Mouse (Mus musculus) kidney, embryonic 16.5 days (tissue): Measurements from ENCODE around the gene Pygm. TPM values are rescaled to one million over a fixed set of nuclear protein-coding genes. Genes with fewer than 3 reads are reported as not detected.

ENCODE experiments used
- ATAC-seq: fragments of 200-750 bp; cut with Nextera tagmentation; 2 replicates; pipeline ENCODE4 v1.8.0; 2017; ENCODE audit warnings: moderate TSS enrichment; ENCODE audit not compliant: low FRiP score, low TSS enrichment
- H3K27ac ChIP-seq: fragments of 300-500 bp; sonication (generic); 2 replicates; pipeline ENCODE4 v1.5.1; 2014; ENCODE audit warnings: low read length
- H3K27me3 ChIP-seq: fragments of 300-500 bp; sonication (generic); 2 replicates; pipeline ENCODE4 v1.6.1; 2014; ENCODE audit warnings: low read length, control low read depth, mixed read lengths; ENCODE audit not compliant: insufficient read depth
- H3K36me3 ChIP-seq: fragments of 300-500 bp; sonication (generic); 2 replicates; pipeline ENCODE4 v1.6.1; 2014; ENCODE audit warnings: low read length, control low read depth, mixed read lengths; ENCODE audit not compliant: insufficient read depth
- H3K4me1 ChIP-seq: fragments of 300-500 bp; sonication (generic); 2 replicates; pipeline ENCODE4 v1.6.1; 2014; ENCODE audit warnings: low read length, control low read depth, mixed read lengths; ENCODE audit not compliant: insufficient read depth
- H3K4me2 ChIP-seq: fragments of 300-500 bp; sonication (generic); replicated peaks from 2 replicates; pipeline ENCODE4 v1.6.1; 2014; ENCODE audit warnings: low read depth, low read length
- H3K4me3 ChIP-seq: fragments of 300-500 bp; sonication (generic); 2 replicates; pipeline ENCODE4 v1.5.1; 2014; ENCODE audit warnings: mild to moderate bottlenecking, low read length
- H3K9ac ChIP-seq: fragments of 300-500 bp; sonication (generic); replicated peaks from 2 replicates; pipeline ENCODE4 v1.6.1; 2014; ENCODE audit warnings: low read length
- H3K9me3 ChIP-seq: fragments of 300-500 bp; sonication (generic); 2 replicates; pipeline ENCODE4 v1.6.1; 2016; ENCODE audit warnings: low read length, control low read depth
- WGBS: fragments of 180-500 bp; shearing (Covaris S2); extraction: QIAGEN DNeasy Blood & Tissue Kit; methylation state at CpG from one replicate; pipeline ENCODE4 v1.1.7; 2014; 5-methylcytosine and 5-hydroxymethylcytosine counted together
- polyA plus RNA-seq: library from polyadenylated mRNA; unstranded; fragments of >200 nt; fragmentation: Nextera tagmentation; extraction: Ambion mirVana; gene quantifications from 2 replicates; pipeline ENCODE4 v1.2.1, GENCODE M21; 2015

The Pygm gene
- polyA plus RNA-seq, 1 experiment from 2014 or later: 38.3 TPM

- no peaks in the 10 kb centered on the region for H3K9me3 ChIP-seq
- peaks cover 20% of the 10 kb centered on the region for H3K4me1 ChIP-seq
- H3K36me3 ChIP-seq: no peaks in the 10 kb centered on the region
- H3K4me3 ChIP-seq: no peak overlapping the region
- no peak overlapping the region for H3K27ac ChIP-seq
- H3K9ac ChIP-seq: no peak overlapping the region
- H3K4me2 ChIP-seq: no peak overlapping the region
- WGBS: 77% methylated on average over 10 of the region's 10 CpGs
- H3K27me3 ChIP-seq: 0 out of 2 replicates have a peak, but pooled peaks cover 7% of the 10 kb centered on the region
- no peak for ATAC-seq
These were observed 21.2 kb downstream of the Pygm start for GRCm38 (mm10) chr19:6405433-6405832.

GRCm38 (mm10) chr19:6407109-6407508 is 22.9 kb downstream of the Pygm start:
- Histone ChIP-seq H3K9me3 (no peaks in the 10 kb centered on the region), H3K27me3 (0 out of 2 replicates have a peak, but pooled peaks cover 3% of the 10 kb centered on the region), H3K4me2 (no peak overlapping the region), H3K9ac (no peak overlapping the region), H3K4me1 (peaks cover 4% of the 10 kb centered on the region), H3K27ac (no peak overlapping the region), H3K36me3 (no peaks in the 10 kb centered on the region), H3K4me3 (no peak overlapping the region)
- WGBS: 84% methylated on average over 8 of the region's 8 CpGs
- ATAC-seq: no peak

GRCm38 (mm10) chr19:6407816-6408510 is 23.8 kb downstream of the Pygm start:
- Histone ChIP-seq H3K9me3 (no peaks in the 10 kb centered on the region), H3K4me1 (peaks cover 4% of the 10 kb centered on the region), H3K9ac (no peak overlapping the region), H3K4me2 (no peak overlapping the region), H3K27me3 (0 out of 2 replicates have a peak, but pooled peaks cover 2% of the 10 kb centered on the region), H3K36me3 (no peaks in the 10 kb centered on the region), H3K27ac (no peak overlapping the region), H3K4me3 (no peak overlapping the region)
- 67% methylated on average over 16 of the region's 16 CpGs for WGBS
- ATAC-seq: no peak

- H3K9me3 ChIP-seq: no peaks in the 10 kb centered on the region
- 75% methylated on average over 8 of the region's 8 CpGs for WGBS
These were observed 24.6 kb downstream of the Pygm start for GRCm38 (mm10) chr19:6408749-6409148.

GRCm38 (mm10) chr19:6409176-6409575 is 25.0 kb downstream of the Pygm start:
- 83% methylated on average over 5 of the region's 5 CpGs for WGBS
- Histone ChIP-seq H3K4me3 (no peak overlapping the region), H3K27me3 (no peaks in the 10 kb centered on the region), H3K27ac (no peak overlapping the region), H3K36me3 (no peaks in the 10 kb centered on the region), H3K9me3 (no peaks in the 10 kb centered on the region), H3K4me1 (peaks cover 8% of the 10 kb centered on the region), H3K4me2 (no peak overlapping the region), H3K9ac (no peak overlapping the region)
- no peak for ATAC-seq

More at GRCm38 (mm10) chr19:6408749-6409148, 24.6 kb downstream of the Pygm start:
- Histone ChIP-seq H3K4me3 (no peak overlapping the region), H3K27me3 (no peaks in the 10 kb centered on the region), H3K4me1 (peaks cover 8% of the 10 kb centered on the region), H3K27ac (no peak overlapping the region), H3K4me2 (no peak overlapping the region), H3K36me3 (no peaks in the 10 kb centered on the region), H3K9ac (no peak overlapping the region)
- ATAC-seq: no peak

- Histone ChIP-seq H3K4me2 (no peak overlapping the region), H3K9me3 (no peaks in the 10 kb centered on the region), H3K4me3 (no peak overlapping the region), H3K27me3 (no peaks in the 10 kb centered on the region), H3K9ac (no peak overlapping the region), H3K27ac (no peak overlapping the region), H3K4me1 (peaks cover 8% of the 10 kb centered on the region), H3K36me3 (no peaks in the 10 kb centered on the region)
- ATAC-seq: no peak
- 81% methylated on average over 5 of the region's 5 CpGs for WGBS
These were observed 25.7 kb downstream of the Pygm start for GRCm38 (mm10) chr19:6409936-6410335.

- Histone ChIP-seq H3K4me1 (peaks cover 22% of the 10 kb centered on the region), H3K4me2 (no peak overlapping the region; the same call in 1 of the 2 replicates), H3K4me3 (no peak overlapping the region), H3K9me3 (no peaks in the 10 kb centered on the region), H3K9ac (no peak overlapping the region), H3K36me3 (no peaks in the 10 kb centered on the region), H3K27me3 (no peaks in the 10 kb centered on the region), H3K27ac (no peak overlapping the region)
- no peak for ATAC-seq
- WGBS: 51% methylated on average over 14 of the region's 14 CpGs
These were observed 28.6 kb downstream of the Pygm start for GRCm38 (mm10) chr19:6412798-6413197.

GRCm38 (mm10) chr19:6415454-6415853 is 31.3 kb downstream of the Pygm start:
- H3K27ac ChIP-seq: no peak overlapping the region
- WGBS: 46% methylated on average over 6 of the region's 6 CpGs
- no peaks in the 10 kb centered on the region for H3K36me3 ChIP-seq
- no peak overlapping the region for H3K4me3 ChIP-seq
- no peak for ATAC-seq
- no peaks in the 10 kb centered on the region for H3K9me3 ChIP-seq
- H3K4me1 ChIP-seq: peaks cover 34% of the 10 kb centered on the region
- no peak overlapping the region for H3K4me2 ChIP-seq
- peaks cover 22% of the 10 kb centered on the region for H3K27me3 ChIP-seq
- no peak overlapping the region for H3K9ac ChIP-seq

- H3K9me3 ChIP-seq: no peaks in the 10 kb centered on the region
- peaks cover 28% of the 10 kb centered on the region for H3K27me3 ChIP-seq
- no peaks in the 10 kb centered on the region for H3K36me3 ChIP-seq
- H3K4me1 ChIP-seq: peaks cover 34% of the 10 kb centered on the region
- H3K4me2 ChIP-seq: no peak overlapping the region
- H3K27ac ChIP-seq: no peak overlapping the region
- no peak for ATAC-seq
- H3K9ac ChIP-seq: no peak overlapping the region
- no peak overlapping the region for H3K4me3 ChIP-seq
- WGBS: 18% methylated on average over 9 of the region's 9 CpGs
These were observed 32.0 kb downstream of the Pygm start for GRCm38 (mm10) chr19:6416124-6416770.
